Mouse (Mus musculus): ENCODE data around the gene Jade3. TPM values are rescaled to one million over a fixed set of nuclear protein-coding genes. Genes with fewer than 3 reads are reported as not detected.

Jade3 gene
- polyA plus RNA-seq (2017; shearing (Covaris generic)): 1 to 10 TPM; 1.5 to 2.3 TPM

GRCm38 (mm10) chrX:20425140-20425838, at the start of gene Jade3:
Jade3 (plus strand) TSS chrX:20425688.

GRCm38 (mm10) chrX:20549532-20549931, 124.0 kb downstream of the Jade3 start, which contains the start of gene Rgn:
Rgn (plus strand) TSS chrX:20549787.

Other genes starting within 250 kb of the Jade3 start
- 10 to 100 TPM; 23.7 to 40.1 TPM for gene Slc9a7, start 133.9 kb upstream of the Jade3 start, polyA plus RNA-seq (2017; shearing (Covaris generic))
- 10 to 100 TPM; 10.3 to 14.6 TPM for gene Rp2, start 61.2 kb upstream of the Jade3 start, polyA plus RNA-seq (2017; shearing (Covaris generic))
- not detected for gene Rgn, start 124.1 kb downstream of the Jade3 start, polyA plus RNA-seq (2017; shearing (Covaris generic))
- gene Rbm10, start 191.8 kb downstream of the Jade3 start, polyA plus RNA-seq (2017; shearing (Covaris generic)): 10 to 100 TPM; 58.5 to 72.9 TPM
- gene Ndufb11, start 191.9 kb downstream of the Jade3 start, polyA plus RNA-seq (2017; shearing (Covaris generic)): 100 to 1,000 TPM; 152 to 161 TPM
- 100 to 1,000 TPM; 199 to 219 TPM for gene Uba1, start 232.6 kb downstream of the Jade3 start, polyA plus RNA-seq (2017; shearing (Covaris generic))

Data from inflammation-experienced regulatory T-cells (primary cell).